Mouse (Mus musculus) heart, postnatal 0 days (tissue): ENCODE results near the gene Slc9a7. TPM values are rescaled to one million over a fixed set of nuclear protein-coding genes. Genes with fewer than 3 reads are reported as not detected.

Experiments used
- ATAC-seq: fragments of 200-750 bp; cut with Nextera tagmentation; 2 replicates; pipeline ENCODE4 v1.8.0; 2017; ENCODE audit warnings: low read depth, moderate number of reproducible peaks, moderate library complexity; ENCODE audit not compliant: insufficient read depth
- DNase-seq: peaks from one replicate; pipeline ENCODE4 v3.0.0-alpha.2; 2016; ENCODE audit warnings: low spot score
- H3K27ac ChIP-seq: fragments of 300-500 bp; sonication (generic); 2 replicates; pipeline ENCODE4 v1.5.1; 2014; ENCODE audit warnings: low read depth, mild to moderate bottlenecking
- H3K27me3 ChIP-seq: fragments of 300-500 bp; sonication (generic); 2 replicates; pipeline ENCODE4 v1.6.1; 2014; ENCODE audit warnings: low read length, mixed read lengths; ENCODE audit not compliant: control insufficient read depth, insufficient read depth
- H3K36me3 ChIP-seq: fragments of 300-500 bp; sonication (generic); replicated peaks from 2 replicates; pipeline ENCODE4 v1.6.1; 2014; ENCODE audit warnings: low read length, mixed read lengths; ENCODE audit not compliant: control insufficient read depth, insufficient read depth
- H3K4me1 ChIP-seq: fragments of 300-500 bp; sonication (generic); 2 replicates; pipeline ENCODE4 v1.6.1; 2014; ENCODE audit warnings: antibody characterized with exemption; ENCODE audit not compliant: control insufficient read depth, insufficient read depth
- H3K4me2 ChIP-seq: fragments of 300-500 bp; sonication (generic); 2 replicates; pipeline ENCODE4 v1.6.1; 2014; ENCODE audit warnings: low read depth, mild to moderate bottlenecking, low read length, moderate library complexity
- H3K4me3 ChIP-seq: fragments of 300-500 bp; sonication (generic); 2 replicates; pipeline ENCODE4 v1.5.1; 2014; ENCODE audit warnings: low read depth, low read length
- H3K9ac ChIP-seq: fragments of 300-500 bp; sonication (generic); replicated peaks from 2 replicates; pipeline ENCODE4 v1.6.1; 2014; ENCODE audit warnings: low read depth, low read length, mixed read lengths
- H3K9me3 ChIP-seq: fragments of 300-500 bp; sonication (generic); replicated peaks from 2 replicates; pipeline ENCODE4 v1.6.1; 2016; ENCODE audit warnings: low read length; ENCODE audit not compliant: control insufficient read depth
- CTCF ChIP-seq: IDR thresholded peaks from 2 replicates; pipeline ENCODE4 v1.5.1; 2016; ENCODE audit warnings: antibody characterized with exemption, control low read depth, low read depth
- EP300 ChIP-seq: IDR thresholded peaks from 2 replicates; pipeline ENCODE4 v1.6.1; 2016; ENCODE audit warnings: antibody characterized with exemption, low read depth
- WGBS: fragments of 180-500 bp; shearing (Covaris S2); extraction: QIAGEN DNeasy Blood & Tissue Kit; methylation state at CpG from one replicate; pipeline ENCODE4 v1.1.7; 2014; 5-methylcytosine and 5-hydroxymethylcytosine counted together
- polyA plus RNA-seq: library from polyadenylated mRNA; unstranded; fragments of >200 nt; fragmentation: Nextera tagmentation; extraction: Ambion mirVana; gene quantifications from 2 replicates; pipeline ENCODE4 v1.2.1, GENCODE M21; 2015
- total RNA-seq: library from RNA; depleted of rRNA; stranded (reverse); fragments of >200 nt; gene quantifications from 2 replicates; pipeline ENCODE4 v1.2.3, GENCODE M21; 2014; ENCODE audit warnings: low replicate concordance

Gene Slc9a7
- total and polyA plus RNA-seq, 2 experiments from 2014 or later: 5.1 to 20.8 TPM

DNA sequence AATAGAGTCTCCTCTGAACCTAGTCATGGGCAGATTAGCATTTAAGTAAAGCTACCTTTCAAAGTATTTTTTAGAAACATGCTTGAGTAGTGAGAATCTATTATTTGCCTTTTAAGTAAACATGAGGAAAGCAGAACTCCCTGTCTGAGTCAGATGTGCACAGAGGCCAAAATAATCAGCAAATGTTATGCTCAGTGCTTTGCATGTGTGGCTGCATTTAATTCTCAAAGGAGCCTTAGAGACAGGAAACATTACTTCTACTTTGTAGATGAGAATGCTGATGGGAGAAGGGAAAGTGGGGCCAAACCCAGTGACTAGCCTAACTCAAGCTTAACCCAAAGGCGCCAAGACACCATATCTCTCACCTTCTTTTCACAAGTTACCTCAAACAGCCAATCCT lies 114.8 kb downstream of the Slc9a7 start:
- Histone ChIP-seq H3K4me1 (no peaks in the 10 kb centered on the region), H3K36me3 (no peaks in the 10 kb centered on the region), H3K27me3 (no peaks in the 10 kb centered on the region), H3K4me3 (no peak overlapping the region), H3K27ac (no peak overlapping the region), H3K9me3 (no peaks in the 10 kb centered on the region), H3K9ac (no peak overlapping the region), H3K4me2 (no peak overlapping the region)
- WGBS: 65% methylated on average over 1 of the region's 1 CpGs
- ATAC-seq (no peak), DNase-seq (no peak)
- no peak for TF ChIP-seq EP300

DNA sequence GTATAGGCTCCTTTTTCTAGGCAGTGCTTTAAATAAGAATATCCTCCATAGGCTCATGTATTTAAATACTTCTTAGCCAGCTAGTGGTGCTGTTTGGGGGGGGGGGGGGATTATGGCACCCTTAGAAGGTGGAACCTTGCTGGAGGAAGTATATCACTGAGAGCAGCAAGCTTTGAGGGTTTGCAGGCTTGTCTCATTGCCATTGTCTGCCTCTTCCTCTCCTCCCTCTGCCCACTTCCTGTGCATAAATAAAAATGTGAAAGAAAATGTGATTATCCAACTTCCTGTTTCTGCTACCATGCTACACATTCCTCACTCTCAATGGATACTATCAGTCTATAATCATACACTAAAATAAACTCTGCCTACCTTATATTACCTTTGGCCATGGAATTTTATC lies 123.2 kb downstream of the Slc9a7 start:
- no peak overlapping the region for H3K27ac ChIP-seq
- ATAC-seq (no peak), DNase-seq (no peak)
- no peaks in the 10 kb centered on the region for H3K36me3 ChIP-seq
- no peaks in the 10 kb centered on the region for H3K27me3 ChIP-seq
- TF ChIP-seq CTCF (no peak), EP300 (no peak)
- H3K4me1 ChIP-seq: no peaks in the 10 kb centered on the region
- no peak overlapping the region for H3K9ac ChIP-seq
- no peaks in the 10 kb centered on the region for H3K9me3 ChIP-seq
- no peak overlapping the region for H3K4me2 ChIP-seq
- H3K4me3 ChIP-seq: no peak overlapping the region

DNA sequence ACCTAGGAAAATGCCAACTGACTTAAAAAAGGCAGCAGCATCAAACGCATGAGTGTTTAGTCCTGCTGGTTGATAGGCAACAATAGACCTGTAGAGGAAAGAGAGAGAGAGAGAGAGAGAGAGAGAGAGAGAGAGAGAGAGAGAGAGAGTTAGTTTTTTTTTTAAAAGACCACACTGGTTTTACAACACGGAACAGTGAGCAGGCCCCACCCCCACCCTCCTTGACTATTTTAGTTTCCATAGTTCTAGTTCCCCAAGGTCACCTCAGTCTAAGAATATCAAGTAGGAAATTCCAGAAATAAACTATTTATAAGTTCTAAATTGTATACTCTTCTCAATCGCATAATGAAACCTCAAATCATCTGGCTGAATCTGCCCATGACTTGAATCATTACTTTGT lies 126.6 kb downstream of the Slc9a7 start:
- H3K36me3 ChIP-seq: no peaks in the 10 kb centered on the region
- no peaks in the 10 kb centered on the region for H3K4me1 ChIP-seq
- no peaks in the 10 kb centered on the region for H3K27me3 ChIP-seq
- H3K4me2 ChIP-seq: no peak overlapping the region
- H3K27ac ChIP-seq: no peak overlapping the region
- no peak overlapping the region for H3K4me3 ChIP-seq
- ATAC-seq: no peak
- TF ChIP-seq EP300 (no peak), CTCF (no peak)
- no peaks in the 10 kb centered on the region for H3K9me3 ChIP-seq
- WGBS: 39% methylated on average over 3 of the region's 3 CpGs
- DNase-seq: no peak
- H3K9ac ChIP-seq: no peak overlapping the region

DNA sequence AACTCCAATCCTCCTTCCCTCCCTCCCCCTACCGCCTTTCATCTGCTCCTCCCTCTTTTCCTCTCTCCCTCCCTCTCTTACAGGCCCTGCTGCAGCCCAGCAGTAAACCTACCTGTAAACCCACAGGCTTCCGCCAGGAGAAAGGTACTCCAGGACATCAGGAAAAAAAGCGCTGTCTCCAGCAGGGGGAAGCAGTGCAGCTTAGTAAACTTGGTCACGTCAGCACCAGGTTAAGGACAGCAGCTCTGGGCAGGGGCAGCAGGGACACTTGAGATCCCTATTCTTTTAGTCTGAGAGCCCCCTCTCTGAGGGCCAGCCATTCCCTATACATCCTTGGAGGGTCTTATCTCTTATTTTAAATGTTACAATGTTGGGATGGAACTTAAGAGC lies 129.3 kb downstream of the Slc9a7 start:
- no peaks in the 10 kb centered on the region for H3K27me3 ChIP-seq
- no peak for TF ChIP-seq EP300
- TF ChIP-seq CTCF: peak; percentile 73
- no peak overlapping the region for H3K4me2 ChIP-seq
- no peaks in the 10 kb centered on the region for H3K36me3 ChIP-seq
- no peak overlapping the region for H3K9ac ChIP-seq
- no peaks in the 10 kb centered on the region for H3K9me3 ChIP-seq
- ATAC-seq (peak; percentile 39; the same call in 1 of the 2 replicates), DNase-seq (peak; percentile 32)
- no peaks in the 10 kb centered on the region for H3K4me1 ChIP-seq
- no peak overlapping the region for H3K4me3 ChIP-seq
- WGBS: 19% methylated on average over 4 of the region's 4 CpGs
- H3K27ac ChIP-seq: no peak overlapping the region

DNA sequence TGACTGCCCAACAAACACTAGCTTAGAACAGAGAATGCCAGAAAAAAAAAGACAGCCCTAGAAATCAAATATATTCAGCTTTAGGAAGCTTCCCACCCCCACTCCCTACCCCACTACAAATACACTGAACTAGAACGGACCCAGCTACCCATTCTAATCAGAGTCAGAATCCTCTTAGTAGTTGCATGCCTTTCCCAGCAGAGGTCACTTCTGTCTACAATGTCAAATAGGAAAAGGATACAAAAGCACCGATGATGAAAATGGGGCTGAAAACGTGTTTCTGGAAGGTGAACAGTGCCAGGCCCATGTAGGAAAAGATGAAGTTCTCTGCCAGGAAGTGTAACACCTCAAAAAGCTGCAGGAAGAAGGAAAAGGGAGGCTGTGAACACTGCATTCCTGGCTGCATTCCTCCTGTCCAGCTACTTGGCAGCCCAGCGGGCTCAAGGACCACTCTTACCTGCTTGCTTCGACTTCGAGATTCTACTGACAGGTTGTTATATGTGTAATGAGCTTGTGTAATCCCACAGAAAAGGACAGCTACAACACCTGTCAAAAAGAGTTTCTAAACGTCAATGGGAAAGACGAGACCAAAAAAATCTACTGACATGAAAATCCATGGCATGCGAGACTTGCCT lies 129.8 kb downstream of the Slc9a7 start:
- Histone ChIP-seq H3K36me3 (no peaks in the 10 kb centered on the region), H3K9ac (no peak overlapping the region), H3K4me2 (no peak overlapping the region), H3K27ac (no peak overlapping the region), H3K9me3 (no peaks in the 10 kb centered on the region), H3K4me1 (no peaks in the 10 kb centered on the region), H3K4me3 (no peak overlapping the region), H3K27me3 (no peaks in the 10 kb centered on the region)
- ATAC-seq (no peak), DNase-seq (no peak)
- WGBS: 46% methylated on average over 9 of the region's 9 CpGs
- peak; percentile 23; the same call in 1 of the 2 replicates for TF ChIP-seq CTCF
- TF ChIP-seq EP300: no peak

DNA sequence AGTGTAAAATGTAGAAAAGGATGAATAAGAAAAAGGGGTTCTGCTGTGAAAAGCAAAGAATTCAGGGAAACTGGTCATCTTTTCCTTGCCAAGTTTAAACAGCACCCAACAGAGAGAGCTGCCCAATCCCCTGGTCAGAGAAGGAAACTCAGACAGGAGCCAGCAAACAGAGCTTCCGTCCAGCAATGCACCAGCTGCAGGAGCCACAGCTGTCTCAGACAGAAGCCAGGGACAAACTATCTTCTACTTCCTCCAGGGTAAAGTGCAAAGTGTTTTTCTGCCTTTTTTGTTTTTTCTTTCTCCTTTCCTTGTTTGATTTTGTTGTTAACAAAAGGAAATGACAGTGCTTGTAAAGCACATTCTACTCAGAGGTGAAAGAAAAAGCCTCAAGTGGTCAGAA lies 131.3 kb downstream of the Slc9a7 start:
- ATAC-seq (no peak), DNase-seq (peak; percentile 6)
- H3K27me3 ChIP-seq: no peaks in the 10 kb centered on the region
- no peak overlapping the region for H3K4me3 ChIP-seq
- TF ChIP-seq EP300 (no peak), CTCF (no peak)
- H3K9ac ChIP-seq: no peak overlapping the region
- H3K4me1 ChIP-seq: no peaks in the 10 kb centered on the region
- 53% methylated on average over 1 of the region's 1 CpGs for WGBS
- no peak overlapping the region for H3K4me2 ChIP-seq
- no peak overlapping the region for H3K27ac ChIP-seq
- no peaks in the 10 kb centered on the region for H3K9me3 ChIP-seq
- no peaks in the 10 kb centered on the region for H3K36me3 ChIP-seq
